In genomic region chr8:126565954-126566445, GRCm38 (mm10) we compare ENCODE assay signal across 8 mouse cellular contexts. TPM values are rescaled to one million over a fixed set of nuclear protein-coding genes. Genes with fewer than 3 reads are reported as not detected.
DNase-seq lines count a peak whose midpoint lies in the region; ATAC-seq and TF ChIP-seq lines count a peak whose summit lies in the region.

No protein-coding gene starts in this region.

- peak; percentile 25 for DNase-seq in kidney, adult 2 months
- DNase-seq in kidney, postnatal 25 days = no peak
- peak; percentile 93 for DNase-seq in skeletal muscle tissue, adult 2 months (ENCODE audit: low read depth, low spot score)
- DNase-seq in cerebellum, adult 11 months = no peak
- DNase-seq in frontal cortex, postnatal 14 days (ENCODE audit: low spot score in 2 of 2) = no peak

- WGBS in kidney, adult 2 months = 60% methylated on average over 6 of the region's 6 CpGs
- WGBS in embryonic facial prominence, embryonic 15.5 days = 35% methylated on average over 6 of the region's 6 CpGs
- WGBS in heart, embryonic 15.5 days = 32% methylated on average over 6 of the region's 6 CpGs
- 54% methylated on average over 6 of the region's 6 CpGs for WGBS in lung, embryonic 15.5 days

- no peaks in the 10 kb centered on the region for H3K27me3 ChIP-seq in kidney, adult 2 months (replicated peaks; ENCODE audit: control insufficient read depth, insufficient read depth, low read length)
- H3K27me3 ChIP-seq in embryonic facial prominence, embryonic 15.5 days = no peaks in the 10 kb centered on the region
- no peaks in the 10 kb centered on the region for H3K27me3 ChIP-seq in heart, embryonic 15.5 days
- H3K27me3 ChIP-seq in lung, embryonic 15.5 days = no peaks in the 10 kb centered on the region

- H3K27ac ChIP-seq in kidney, adult 2 months (ENCODE audit: insufficient read depth, low read depth, low read length) = peak overlapping the region; percentile 68
- peak overlapping the region; percentile 91 for H3K27ac ChIP-seq in embryonic facial prominence, embryonic 15.5 days (replicated peaks)
- H3K27ac ChIP-seq in heart, embryonic 15.5 days = peak overlapping the region; percentile 98
- peak overlapping the region; percentile 89 for H3K27ac ChIP-seq in lung, embryonic 15.5 days

- no peak overlapping the region for H3K9ac ChIP-seq in embryonic facial prominence, embryonic 15.5 days
- peak overlapping the region; percentile 8; the same call in 1 of the 2 replicates for H3K9ac ChIP-seq in heart, embryonic 15.5 days
- H3K9ac ChIP-seq in lung, embryonic 15.5 days = no peak overlapping the region

- H3K9me3 ChIP-seq in embryonic facial prominence, embryonic 15.5 days (replicated peaks) = no peaks in the 10 kb centered on the region
- no peaks in the 10 kb centered on the region for H3K9me3 ChIP-seq in heart, embryonic 15.5 days (replicated peaks)
- no peaks in the 10 kb centered on the region for H3K9me3 ChIP-seq in lung, embryonic 15.5 days

- TF ChIP-seq POLR2A in kidney, adult 2 months (IDR thresholded peaks at IDR 0.05; ENCODE audit: low read depth, low read length) = no peak

- no peak overlapping the region for H3K4me3 ChIP-seq in kidney, adult 2 months (ENCODE audit: insufficient read depth, low read depth, low read length)
- no peak overlapping the region for H3K4me3 ChIP-seq in embryonic facial prominence, embryonic 15.5 days (replicated peaks)
- no peak overlapping the region for H3K4me3 ChIP-seq in heart, embryonic 15.5 days
- H3K4me3 ChIP-seq in lung, embryonic 15.5 days = no peak overlapping the region

- peak; percentile 5; the same call in 1 of the 2 replicates for ATAC-seq in embryonic facial prominence, embryonic 15.5 days (ENCODE audit: insufficient number of reproducible peaks, low FRiP score, low TSS enrichment, low read depth)
- peak; percentile 54 for ATAC-seq in heart, embryonic 15.5 days (replicated peaks; ENCODE audit: insufficient number of reproducible peaks, insufficient read depth, low FRiP score, low read depth)
- ATAC-seq in lung, embryonic 15.5 days (ENCODE audit: borderline replicate concordance, extremely low read depth, low FRiP score, low TSS enrichment) = peak; percentile 25; the same call in 1 of the 2 replicates

- H3K4me2 ChIP-seq in embryonic facial prominence, embryonic 15.5 days (replicated peaks) = peak overlapping the region; percentile 8; the same call in 1 of the 2 replicates
- peak overlapping the region; percentile 46 for H3K4me2 ChIP-seq in heart, embryonic 15.5 days
- H3K4me2 ChIP-seq in lung, embryonic 15.5 days = peak overlapping the region; percentile 20; the same call in 1 of the 2 replicates

- TF ChIP-seq CTCF in kidney, adult 2 months (conservative IDR thresholded peaks at IDR 0.05; ENCODE audit: insufficient read depth, insufficient read length, low read depth, low read length) = no peak

- H3K36me3 ChIP-seq in kidney, adult 2 months (ENCODE audit: control insufficient read depth, insufficient read depth, low read length) = no peaks in the 10 kb centered on the region
- no peaks in the 10 kb centered on the region for H3K36me3 ChIP-seq in embryonic facial prominence, embryonic 15.5 days
- no peaks in the 10 kb centered on the region for H3K36me3 ChIP-seq in heart, embryonic 15.5 days
- H3K36me3 ChIP-seq in lung, embryonic 15.5 days = no peaks in the 10 kb centered on the region

- H3K4me1 ChIP-seq in kidney, adult 2 months (ENCODE audit: control insufficient read depth, insufficient read depth, low read length) = peaks cover 11% of the 10 kb centered on the region
- peaks cover 36% of the 10 kb centered on the region for H3K4me1 ChIP-seq in embryonic facial prominence, embryonic 15.5 days
- H3K4me1 ChIP-seq in heart, embryonic 15.5 days (replicated peaks) = peaks cover 53% of the 10 kb centered on the region
- H3K4me1 ChIP-seq in lung, embryonic 15.5 days = peaks cover 31% of the 10 kb centered on the region

RNA-seq across cellular contexts. Expression of gene Irf2bp2, which starts 27.8 kb away (rescaled TPM):
- 40.6 and 46.6 TPM in 2 replicates for polyA plus RNA-seq in kidney, adult 2 months (2012; rRNA removed)
- 12.5 and 14.7 TPM in 2 replicates for polyA plus RNA-seq in embryonic facial prominence, embryonic 15.5 days (2015; fragmentation: Nextera tagmentation; extraction: Ambion mirVana)
- polyA plus RNA-seq in heart, embryonic 15.5 days (2015; fragmentation: Nextera tagmentation; extraction: Ambion mirVana) = 10.3 and 10.4 TPM in 2 replicates
- polyA plus RNA-seq in lung, embryonic 15.5 days (2015; fragmentation: Nextera tagmentation; extraction: Ambion mirVana) = 12.6 TPM in 2 replicates

Comparison
In these comparisons a context has a peak if more than half of its experiments do, and no peak if none do; other contexts are left out.
1. DNase-seq: peak in kidney, adult 2 months (single experiment) and skeletal muscle tissue, adult 2 months (single experiment); none in kidney, postnatal 25 days (0 of 2), cerebellum, adult 11 months (single experiment) and frontal cortex, postnatal 14 days (0 of 2).
2. Peak in every context shown above with its lines, with median percentiles within 50 percentile points of each other: H3K27ac ChIP-seq, ATAC-seq and H3K4me2 ChIP-seq.